Mouse (Mus musculus) v-Abl transformed pro-B cells (cell line): ENCODE data around the gene Palm2.

Source experiments
- in situ Hi-C, 2 experiments: fragments of 400-800 bp; cut with MboI; formaldehyde crosslinking; loops; one replicate each; pipeline ENCODE4 v1.15.1; 2025; ENCODE audit not compliant: unreplicated experiment in 2 of 2

Palm2 gene

DNA sequence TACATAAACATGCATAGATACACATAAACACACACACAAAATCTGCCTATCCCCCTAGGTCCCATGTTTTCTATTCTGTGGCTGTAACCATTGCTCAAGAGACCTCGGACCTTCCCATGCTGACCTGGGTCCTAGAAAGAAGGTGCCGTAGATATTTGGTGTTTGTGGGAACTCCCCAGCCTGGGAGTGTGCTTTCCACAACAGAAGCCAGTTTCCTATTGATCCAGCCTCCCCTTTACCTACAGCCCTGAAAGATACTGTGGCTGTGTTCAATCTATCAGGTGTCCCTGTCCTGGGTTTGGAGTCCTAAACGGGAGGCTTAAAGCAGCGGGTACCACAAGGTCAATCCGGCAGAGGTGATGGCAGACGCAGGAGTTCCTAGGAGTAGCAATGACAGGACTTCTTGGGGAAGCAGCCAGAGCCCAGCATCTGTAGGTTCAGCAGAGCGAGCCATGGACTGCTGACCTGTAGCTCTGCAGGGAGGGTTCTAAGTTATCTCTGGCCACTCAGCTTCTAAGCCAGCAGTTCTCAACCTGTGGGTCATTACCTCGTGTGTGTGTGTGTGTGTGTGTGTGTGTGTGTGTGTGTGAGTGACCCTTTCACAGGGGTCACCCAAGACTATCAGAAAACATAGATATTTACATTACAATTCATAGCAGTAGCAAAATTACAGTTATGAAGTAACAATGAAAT is 79.3 kb downstream of the Palm2 start:
- in situ Hi-C loops = no loop called here

DNA sequence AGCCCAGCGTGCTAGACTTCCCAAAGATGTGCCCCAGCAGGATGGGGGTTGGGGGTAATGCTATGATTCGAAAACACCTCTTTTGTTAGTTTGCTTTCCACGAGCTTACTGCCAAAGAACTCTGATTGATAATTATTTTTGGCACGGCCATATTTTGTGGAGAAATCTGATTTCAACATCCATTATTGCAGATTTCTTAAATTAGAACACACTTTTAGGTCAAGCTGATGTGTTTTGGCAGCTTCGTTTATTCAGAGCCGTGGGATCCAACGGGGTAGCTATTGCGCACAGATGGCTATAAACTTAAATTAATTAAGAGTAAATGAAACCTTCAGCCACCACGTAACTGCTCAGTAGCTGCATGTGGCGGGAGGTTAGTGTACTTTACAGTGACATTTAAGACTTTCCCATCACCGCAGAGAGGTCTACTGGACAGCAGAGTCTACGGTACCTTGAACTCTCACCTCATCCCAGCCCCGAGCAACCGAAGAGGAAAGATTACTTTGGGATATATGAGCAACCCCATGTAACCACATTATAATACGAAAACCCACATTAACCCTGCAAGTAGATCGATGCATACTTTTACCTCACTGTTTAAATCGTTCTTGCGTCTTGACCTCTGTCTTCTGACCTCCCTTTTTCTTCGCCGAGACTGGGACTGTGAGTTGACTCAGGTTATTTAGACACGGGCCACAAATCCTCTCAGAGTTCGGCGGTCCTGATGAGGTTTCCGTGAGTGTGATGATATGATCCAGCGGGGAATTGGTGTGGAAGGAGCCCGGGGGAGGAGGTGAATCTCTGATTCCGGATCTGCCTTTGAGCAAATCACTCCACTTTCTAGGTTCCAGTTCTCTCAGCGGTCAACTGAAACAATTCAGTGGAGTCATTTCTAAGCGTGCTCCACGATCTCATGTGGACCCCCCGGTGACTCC is 80.2 kb downstream of the Palm2 start:
- in situ Hi-C loops = no loop called here

DNA sequence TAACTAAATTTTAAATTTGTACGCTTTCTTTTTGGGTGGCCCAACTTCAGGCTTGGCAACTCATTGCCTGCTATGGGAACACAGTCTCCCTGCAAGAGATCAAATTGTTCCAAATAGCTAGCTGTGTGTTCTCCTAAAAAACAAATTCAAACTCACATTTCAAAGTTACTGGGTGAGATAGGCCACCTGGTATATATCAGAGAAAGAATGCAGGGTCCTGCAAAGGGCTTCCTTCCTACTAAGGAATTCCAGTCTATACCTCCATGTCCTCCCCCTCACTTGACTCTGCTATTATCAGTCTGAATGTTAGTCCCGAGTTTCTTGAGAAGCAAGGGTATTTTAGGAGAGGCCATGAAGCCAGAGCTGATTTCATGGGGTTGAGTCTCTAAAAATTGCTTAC is 81.3 kb downstream of the Palm2 start:
- in situ Hi-C loops = no loop called here

DNA sequence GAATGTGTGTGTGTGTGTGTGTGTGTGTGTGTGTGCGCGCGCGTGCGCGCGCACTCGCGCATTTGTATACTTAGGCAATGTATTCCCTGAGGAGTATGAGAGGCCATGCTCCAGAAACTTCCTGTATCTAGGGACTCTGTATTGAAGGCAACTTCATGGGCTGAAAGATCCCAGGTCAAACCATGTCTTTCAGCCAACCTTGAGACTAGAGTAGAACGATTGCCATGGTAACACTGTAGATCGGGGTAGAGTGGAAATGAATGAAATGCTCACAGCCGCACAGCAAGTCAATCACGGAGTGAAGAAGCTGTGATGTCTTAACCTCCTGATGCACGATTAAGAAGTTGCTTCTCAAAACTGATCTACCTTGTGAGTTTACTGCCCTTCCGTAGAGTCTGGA is 89.4 kb downstream of the Palm2 start:
- in situ Hi-C loops = no loop called here

DNA sequence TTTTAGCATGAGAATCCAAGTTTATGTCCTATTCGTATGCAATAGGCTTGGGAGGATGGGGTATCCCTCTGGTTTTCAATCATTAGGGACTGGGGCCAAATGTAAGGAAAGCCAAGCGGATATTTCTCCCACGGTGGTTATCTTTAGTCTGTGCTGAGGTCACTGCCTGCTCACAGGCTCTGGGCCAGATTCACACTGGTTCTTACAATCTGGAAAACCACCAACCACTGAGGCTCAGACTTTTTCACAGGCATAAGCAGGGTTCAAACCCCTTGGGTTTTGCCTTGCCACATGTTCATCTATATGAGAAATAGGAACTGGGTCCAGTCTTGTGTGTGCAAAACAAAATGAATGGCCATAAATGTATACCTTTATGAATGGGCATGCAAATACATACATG is 90.4 kb downstream of the Palm2 start:
- in situ Hi-C loops = no loop called here

DNA sequence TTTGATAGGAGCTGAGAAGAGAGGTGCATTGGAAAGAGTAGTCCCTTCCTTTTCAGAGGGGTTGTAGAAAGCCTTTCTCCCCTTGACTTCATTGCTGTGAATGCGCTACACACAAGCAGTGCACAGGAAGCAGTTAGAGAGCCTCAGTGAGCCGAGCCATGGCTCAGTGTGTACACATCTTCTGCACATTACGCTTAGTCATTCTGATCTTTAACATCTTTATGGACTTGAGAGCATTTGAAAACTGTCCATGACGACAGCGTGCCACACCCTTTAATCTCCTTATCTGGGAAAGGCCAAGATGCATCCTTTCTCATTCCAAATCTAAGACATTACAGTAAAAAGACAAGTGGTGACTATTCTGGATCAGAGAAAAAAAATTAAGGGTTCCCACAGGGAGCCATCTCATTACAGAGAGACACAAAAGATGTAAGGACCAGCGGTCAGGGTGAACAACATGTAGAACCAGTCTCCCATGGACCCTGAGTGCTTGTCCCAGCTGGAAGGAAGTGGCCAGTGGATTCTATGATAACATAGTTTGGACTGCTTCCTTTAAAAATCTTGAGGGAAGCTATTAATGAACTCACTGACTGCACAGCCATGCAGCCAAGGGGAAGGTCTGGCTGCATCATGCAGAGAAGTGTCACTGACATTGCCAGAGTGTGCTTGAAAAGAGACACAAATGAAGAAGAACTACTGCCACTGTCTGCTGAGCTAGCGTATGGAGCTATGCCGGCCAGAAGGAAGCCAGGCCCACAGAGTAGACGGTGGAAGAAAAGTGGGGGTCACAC is 91.4 kb downstream of the Palm2 start:
- in situ Hi-C loops = no loop called here

DNA sequence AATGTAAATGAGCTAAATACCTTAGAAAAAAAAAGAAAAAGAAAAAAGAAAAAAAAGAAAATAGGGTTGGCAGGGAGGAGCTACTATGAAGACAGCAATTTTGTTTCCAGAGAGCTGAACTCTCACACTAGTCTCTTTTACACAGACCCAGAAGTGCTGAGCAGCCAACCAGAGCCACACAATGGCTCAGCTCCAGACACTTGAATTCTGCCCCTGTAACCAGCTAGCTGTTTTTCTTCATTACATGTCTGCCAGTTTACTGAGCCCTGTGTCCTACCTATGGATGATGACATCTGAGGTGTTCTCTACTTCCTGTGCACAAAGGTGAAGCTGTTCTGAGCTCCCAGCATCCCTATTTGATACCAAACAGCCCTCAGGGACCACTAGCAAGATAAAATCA is 94.2 kb downstream of the Palm2 start:
- in situ Hi-C loops = no loop called here

DNA sequence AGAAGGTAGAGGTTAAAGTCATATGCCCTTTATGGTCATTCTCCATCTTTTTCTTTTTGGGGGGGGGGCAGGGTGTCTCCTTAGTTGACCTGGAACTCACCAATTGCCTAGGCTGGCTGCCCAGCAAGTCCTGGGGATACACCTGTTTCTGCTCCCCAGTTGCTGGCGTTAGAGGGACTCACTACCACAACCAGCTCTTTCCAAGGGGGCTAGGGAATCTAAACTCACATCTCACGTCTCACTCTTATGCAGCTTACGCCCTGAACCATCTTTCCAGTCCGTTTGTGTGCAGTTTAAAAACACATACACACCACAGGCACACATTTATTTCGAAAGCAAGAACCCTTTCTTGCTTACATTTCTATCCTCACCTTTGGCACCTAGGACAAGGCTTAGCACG is 99.6 kb downstream of the Palm2 start:
- in situ Hi-C loops = no loop called here

DNA sequence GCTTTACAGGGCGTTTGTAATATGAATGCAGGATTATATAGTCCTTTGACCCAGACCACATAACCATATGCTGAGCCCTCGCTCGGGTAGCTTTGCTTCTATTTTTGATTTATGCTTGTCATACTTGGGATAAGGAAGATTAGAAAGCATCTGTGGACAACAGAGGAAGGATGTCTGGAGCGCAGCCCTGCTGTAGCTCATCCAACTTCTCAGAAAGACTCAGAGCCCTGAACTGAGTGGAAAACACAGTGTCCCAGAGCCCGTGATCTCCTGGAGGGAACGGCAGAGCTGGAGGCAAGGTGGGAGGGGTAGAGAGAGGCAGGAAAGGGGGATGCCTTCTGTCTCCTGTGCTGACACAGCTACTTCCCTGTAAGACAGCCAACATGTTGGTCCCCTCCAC is 100.2 kb downstream of the Palm2 start:
- in situ Hi-C loops = no loop called here

DNA sequence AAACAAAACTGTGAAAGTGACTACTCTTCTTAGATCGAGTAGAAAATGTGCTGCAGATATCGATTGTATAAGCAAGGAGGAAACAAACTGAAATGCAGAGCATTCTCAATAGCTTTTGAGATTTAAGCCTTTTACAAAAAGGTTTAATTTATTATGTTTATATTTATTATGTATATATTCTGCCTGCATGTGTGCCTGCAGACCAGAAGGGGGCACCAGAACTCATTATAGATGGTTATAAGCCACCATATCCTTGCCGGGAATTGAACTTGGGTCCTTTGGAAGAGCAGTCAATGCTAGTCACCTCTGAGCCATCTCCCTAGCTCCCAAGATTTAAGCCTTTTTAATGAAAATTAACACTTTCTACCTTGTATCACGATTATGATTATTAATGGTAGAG is 101.0 kb downstream of the Palm2 start:
- in situ Hi-C loops = no loop called here

DNA sequence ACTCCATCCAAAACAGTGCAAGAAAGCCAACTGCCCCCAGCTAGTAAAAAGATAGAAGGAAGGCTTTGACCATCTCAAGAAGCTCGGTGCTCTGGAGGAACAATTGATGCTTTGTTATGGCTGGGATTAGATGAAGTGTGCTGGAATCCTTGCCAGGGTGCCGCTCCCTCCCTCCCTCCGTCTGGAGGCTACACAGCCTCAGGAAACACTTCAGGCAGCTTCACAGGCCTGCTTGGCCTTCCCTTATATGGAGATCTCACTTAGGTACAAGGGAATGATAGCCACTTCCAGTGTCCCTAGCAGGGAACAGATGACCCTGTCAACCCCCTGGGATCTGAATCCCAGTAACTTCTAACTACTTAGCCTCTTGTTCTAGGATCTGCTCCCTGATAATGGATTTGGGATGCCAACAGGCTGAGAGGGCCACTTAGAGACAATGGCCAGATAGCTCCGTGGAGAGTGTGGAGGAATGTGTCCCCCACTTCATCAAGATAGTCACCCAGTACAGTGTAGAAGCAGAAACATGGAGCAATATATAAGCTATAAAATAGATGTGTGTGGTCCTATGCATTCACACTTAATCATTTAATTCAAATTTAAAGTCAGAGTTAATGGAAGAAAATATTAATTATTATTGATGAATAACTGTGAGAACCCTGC is 104.1 kb downstream of the Palm2 start:
- in situ Hi-C loops = no loop called here

DNA sequence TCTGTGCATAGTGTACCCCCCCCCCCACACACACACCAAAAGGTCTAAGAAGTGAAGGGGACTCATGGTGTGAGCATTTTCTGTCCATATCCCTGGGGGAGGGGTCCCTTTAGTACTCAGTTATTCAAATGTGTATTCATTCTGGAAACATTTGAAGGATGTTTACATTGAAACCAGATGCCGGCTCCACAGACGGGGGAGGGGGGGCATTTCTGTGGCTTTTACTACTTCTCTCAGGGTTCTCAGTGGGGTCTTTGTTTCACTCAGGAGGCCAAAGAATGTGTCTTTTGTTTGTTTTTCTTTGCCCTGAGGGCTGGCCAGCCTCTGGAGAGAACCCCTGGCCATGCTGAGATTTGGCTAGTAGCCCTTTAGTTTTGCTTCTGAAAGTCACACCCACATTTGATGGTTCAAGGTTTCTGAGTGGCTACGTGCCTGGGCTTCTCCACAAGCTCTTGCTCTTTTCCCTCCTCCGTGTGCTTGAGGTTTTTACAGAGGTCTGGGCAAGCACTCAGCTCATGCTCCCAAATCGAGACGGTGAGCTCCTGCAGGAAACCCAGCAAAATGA is 109.7 kb downstream of the Palm2 start:
- in situ Hi-C loops = no loop called here

DNA sequence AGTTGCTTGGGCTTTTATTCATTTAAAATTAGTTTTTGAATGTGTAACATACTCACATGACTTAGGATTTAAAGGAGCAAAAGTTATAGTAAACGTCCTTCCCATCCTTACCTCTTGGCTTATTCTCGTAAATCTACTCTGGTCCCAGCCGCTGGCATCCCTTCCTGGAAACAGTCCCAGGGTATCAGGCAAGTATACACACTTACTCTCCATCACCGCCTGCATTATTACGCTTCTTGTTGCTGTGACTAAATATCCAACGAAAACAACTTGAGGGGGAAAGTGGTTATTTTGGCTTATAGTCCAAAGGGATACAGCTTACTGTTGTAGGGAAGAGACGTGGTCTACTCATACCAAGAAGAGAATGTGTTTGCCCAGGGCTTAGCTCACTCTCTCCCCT is 113.7 kb downstream of the Palm2 start:
- in situ Hi-C loops = no loop called here

DNA sequence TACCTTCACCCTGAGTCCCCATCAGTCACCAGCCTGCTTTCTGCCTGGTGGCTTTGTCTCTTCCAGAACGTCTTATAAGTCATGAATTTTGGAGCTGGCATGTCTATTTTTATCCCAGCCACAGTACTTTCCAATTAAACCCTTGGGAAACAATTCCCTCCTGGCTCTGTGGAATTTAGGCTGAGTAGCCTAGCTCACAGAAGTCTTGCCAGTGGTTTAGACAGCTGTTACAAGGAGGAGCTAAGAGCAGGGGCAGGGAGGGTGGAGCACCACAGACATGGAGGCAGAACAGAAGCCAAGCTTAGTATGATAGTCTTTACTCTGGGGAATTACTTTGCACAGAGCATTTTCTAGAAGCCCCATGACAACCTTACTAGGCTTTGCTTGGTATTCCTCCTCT is 116.2 kb downstream of the Palm2 start:
- in situ Hi-C loops = no loop called here

DNA sequence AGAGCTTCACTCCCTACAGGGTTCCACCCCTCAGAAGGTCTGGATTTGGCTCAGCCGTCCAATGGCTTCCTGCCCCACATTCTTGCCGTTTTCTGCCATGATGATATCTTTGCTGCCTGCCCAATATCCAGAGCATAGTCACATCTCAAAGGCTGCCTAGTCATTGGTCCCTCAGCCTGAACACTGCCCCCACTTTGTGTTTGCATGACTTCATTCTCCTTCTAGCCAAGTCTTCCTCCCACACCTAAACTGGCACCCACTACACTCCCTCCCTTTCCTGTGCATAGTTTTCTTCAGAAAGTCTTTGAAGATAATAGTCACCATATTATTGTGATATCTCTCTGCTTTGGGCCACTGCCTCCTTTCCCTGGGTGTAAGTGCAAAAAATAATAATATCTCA is 123.1 kb downstream of the Palm2 start:
- in situ Hi-C loops = no loop called here

DNA sequence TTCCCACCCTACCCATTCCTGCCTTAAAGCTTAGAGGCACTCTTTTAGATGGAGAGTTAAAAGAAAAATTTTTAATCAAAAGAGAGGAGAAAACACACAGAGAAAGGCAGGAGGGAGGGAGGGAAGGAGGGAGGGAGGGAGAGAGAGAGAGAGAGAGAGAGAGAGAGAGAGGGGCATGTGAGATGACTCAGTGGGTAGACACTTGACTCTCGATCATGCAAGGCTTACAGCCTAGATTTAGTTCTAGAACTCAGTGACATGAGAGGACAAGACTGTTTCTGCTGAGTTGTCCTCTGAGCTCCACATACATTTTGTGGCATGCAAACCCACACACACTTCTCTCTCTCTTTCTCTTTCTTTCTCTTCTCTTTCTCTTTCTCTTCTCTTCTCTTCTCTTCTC is 125.4 kb downstream of the Palm2 start:
- in situ Hi-C loops = no loop called here

DNA sequence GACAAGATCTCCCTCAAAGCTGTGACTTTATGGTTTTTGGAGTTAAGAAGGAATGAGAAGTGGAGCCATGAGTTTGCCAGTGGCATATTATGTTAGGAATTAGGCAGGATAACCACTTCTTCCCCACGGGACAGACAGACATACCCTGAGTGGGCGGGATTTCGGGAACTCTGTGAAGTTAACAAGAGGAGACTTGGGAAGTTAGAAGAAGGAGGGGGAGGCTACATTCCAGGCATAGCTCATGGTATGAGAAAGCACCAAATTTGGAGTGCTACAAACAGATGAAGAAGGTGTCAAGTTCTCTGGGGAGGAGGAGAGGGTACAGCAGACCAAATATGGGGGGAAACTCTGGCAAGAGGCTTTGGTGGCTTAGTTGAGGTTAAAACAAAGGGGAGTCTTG is 126.0 kb downstream of the Palm2 start:
- in situ Hi-C loops = no loop called here

DNA sequence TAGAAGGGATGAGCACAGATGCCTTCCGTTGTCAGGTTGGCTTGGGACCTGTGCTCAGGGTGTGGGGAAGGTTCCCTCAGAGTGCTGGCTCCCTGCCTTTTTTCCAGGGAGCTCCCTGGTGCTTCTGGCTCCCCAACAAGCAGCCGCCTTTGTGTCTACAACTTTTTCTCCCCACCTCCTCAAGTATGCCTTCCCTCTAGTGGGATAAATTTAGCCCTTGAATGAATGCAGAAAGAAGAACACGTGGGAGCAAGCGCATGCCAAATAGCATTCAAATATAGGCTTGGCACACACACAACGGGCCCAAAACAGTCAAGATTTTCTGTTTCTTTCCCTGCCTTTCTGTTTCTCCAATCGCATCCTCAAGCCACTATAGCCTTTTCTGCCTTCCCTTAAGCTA is 127.0 kb downstream of the Palm2 start:
- in situ Hi-C loops = no loop called here

DNA sequence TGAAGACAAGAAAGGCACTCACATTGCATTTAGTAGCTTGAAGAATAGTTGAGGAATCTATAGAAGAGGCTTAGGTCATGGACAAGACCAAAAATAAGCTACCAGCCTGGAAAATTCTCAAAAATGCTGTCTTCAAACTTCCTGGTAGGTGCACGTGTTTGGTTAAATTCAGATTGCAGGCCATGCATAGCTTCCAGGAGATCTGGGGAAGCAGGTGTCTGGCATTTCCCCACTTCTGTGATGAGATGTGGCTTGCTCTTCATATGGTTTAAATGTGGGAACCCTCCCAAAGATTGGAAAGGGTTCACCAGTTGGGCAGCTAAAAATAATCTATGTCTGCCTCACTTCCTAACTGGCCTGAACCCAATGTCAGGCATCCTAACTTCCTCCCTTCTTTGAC is 131.2 kb downstream of the Palm2 start:
- in situ Hi-C loops = no loop called here

DNA sequence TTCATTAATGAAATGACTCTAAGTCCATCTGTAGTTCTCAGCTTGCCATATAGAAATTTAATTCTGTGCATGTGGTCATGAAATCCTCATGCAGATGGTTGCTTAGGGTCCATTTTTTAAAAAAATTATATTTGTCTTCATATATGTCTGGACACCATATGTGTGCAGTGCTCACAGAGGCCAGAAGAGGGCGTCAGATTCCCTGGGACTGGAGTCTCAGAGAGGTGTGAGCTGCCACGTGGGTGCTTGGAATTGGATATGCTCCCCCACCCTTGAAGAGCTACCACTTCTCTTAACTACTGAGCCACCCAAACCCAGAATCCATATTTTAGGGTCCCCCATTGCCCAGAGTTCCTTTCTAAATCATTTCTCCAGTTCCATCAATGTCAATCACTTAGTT is 131.8 kb downstream of the Palm2 start:
- in situ Hi-C loops = no loop called here
